Mouse (Mus musculus): ENCODE measurements around the gene Nrg4.
"Not testable (repeated sequence)": the region's sequence is repeated elsewhere in the genome, so short reads cannot be mapped to it uniquely, and the experiment has no call there.

Nrg4 gene

DNA sequence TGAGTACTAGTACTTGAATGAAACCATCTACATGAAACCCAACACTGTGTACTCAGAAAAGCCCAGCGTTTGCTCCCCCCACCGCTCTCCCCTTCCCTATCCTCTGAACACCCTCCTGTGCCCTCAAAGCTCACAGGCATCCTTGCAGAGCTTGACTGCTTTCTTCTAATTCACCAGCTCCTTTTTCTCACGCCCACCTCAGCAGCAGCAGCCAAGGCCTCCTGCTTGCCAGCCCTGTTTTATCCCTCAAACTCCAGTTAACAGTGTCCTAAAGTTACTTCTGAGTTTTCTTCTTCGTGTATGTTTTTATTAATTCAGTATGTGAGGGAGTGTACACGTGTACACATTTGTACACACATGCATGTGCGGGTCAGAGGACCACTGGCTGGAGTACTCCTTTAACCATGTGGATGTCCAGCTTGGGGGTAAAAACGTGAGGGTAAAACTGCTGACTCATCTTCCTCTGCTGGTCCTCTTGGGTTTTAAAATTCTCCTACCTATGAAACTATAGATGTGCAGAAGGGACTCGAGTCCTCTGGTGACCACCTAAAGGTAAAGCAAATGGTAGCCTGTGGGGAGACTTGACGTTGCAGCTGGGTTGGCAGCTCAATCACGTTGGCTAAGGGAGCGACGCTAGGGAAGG, 12.9 kb downstream of the Nrg4 start:
- no peak for DNase-seq

DNA sequence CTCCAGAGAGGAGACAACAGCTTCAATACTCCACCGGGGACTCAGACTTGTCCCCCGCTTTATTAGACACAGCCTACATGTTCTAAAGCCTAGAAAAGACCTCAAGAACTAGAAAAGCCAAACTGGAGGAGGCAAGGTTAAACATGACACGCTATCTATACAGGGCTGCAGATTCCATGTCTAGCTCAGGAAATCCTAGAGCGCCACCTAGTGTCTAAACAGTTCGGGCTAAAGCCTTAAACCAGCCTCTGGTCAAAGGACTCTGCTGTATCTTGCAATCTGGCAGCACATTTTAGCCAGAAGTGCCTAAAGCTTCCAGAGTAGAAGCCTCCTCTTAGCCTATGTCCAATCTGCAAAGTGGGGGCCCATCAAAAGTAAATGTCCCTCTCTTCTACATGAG, 15.1 kb downstream of the Nrg4 start:
- DNase-seq, result peak; percentile 6 to 9

DNA sequence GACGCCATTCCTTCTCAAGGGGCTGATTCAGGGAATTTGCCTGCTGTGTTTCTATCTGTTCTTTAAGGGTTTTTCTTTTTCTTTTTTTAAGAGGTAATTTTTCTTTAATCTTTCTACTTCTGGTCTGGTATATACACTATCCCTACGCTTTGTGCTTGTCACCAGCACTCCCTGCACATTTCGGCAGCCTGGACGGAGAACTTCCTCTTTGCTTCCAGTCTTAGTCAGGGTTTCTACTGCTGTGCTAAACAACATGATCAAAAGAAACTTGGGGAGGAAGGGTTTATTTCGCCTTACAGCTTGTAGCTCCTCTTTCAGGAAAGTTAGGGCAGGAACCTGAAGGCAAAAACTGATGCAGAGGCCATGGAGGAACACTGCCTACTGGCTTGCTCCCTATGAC, 18.2 kb downstream of the Nrg4 start:
- no peak for DNase-seq

DNA sequence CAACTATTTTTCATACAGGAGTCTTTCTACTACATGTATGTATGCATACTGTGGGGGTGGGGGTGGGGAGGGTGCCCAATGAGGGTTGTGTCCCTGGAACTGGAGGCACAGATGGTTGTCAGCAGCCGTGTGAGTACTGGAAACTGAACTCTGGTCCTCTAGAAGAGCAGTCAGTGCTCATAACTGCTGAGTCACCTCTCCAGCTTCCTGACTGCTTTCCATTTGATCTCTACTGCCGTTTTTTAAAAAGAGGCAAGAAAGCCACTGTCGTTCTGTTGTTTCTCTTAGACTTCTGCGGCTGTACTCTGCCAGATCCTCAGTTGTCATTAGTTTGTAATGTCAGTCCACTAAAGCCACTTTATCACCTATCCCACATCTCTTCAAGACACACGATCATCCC, 19.1 kb downstream of the Nrg4 start:
- no peak for DNase-seq

DNA sequence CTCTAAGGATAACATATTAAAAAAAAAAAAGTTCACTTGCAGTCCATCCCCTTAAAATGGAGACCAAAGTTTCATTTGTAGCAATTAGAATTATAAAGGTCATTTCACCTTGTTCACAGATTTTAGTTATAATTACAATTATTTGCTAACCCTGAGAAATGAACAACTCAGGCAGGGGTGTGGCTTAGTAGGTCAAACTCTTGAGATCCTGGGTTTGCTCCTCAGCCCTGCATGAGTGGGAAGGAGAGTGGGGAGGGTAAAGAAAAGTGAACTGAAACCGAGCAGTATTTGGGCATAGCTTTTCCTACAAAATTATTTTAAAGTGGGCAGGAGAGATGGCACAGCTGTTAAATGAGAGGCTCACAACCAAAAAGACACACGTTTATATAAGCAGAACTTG, 19.6 kb downstream of the Nrg4 start:
- DNase-seq, result no peak

DNA sequence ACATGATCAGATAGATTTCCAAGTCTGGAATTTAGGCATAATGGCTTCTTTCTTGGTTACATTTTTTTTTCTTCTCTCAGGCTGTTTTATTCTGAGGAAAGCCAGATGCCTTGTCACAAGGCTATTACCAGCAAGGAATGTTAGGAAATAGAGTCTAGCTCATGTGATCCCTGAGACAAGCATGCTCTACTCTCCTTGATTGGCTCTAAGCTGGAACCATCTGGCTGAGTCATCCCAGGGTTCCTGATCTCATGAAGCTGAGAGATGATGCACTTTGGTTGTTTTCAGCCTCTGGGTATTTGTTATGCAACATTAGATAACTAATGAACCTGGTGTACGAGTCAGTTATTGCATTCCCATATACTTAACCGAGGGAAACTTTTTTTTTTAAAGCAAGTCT, 30.4 kb downstream of the Nrg4 start:
- no peak for DNase-seq

DNA sequence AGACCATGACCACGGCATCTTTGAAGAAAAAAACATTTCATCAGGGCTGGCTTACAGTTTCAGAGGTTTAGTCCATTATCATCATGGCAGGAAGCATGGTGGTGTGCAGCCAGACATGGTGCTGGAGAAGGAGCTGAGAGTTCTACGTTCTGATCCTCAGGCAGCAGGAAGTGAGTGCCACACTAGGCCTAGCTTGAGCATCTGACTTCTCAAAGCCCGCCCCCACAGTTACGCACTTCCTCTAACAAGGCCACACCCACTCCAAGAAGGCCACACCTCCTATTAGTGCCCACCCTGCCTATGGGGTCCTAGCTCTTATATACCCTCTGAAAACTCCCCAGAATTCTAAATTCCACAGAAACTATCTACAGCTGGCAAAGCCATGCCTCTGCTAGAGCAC, 34.7 kb downstream of the Nrg4 start:
- DNase-seq, result no peak

DNA sequence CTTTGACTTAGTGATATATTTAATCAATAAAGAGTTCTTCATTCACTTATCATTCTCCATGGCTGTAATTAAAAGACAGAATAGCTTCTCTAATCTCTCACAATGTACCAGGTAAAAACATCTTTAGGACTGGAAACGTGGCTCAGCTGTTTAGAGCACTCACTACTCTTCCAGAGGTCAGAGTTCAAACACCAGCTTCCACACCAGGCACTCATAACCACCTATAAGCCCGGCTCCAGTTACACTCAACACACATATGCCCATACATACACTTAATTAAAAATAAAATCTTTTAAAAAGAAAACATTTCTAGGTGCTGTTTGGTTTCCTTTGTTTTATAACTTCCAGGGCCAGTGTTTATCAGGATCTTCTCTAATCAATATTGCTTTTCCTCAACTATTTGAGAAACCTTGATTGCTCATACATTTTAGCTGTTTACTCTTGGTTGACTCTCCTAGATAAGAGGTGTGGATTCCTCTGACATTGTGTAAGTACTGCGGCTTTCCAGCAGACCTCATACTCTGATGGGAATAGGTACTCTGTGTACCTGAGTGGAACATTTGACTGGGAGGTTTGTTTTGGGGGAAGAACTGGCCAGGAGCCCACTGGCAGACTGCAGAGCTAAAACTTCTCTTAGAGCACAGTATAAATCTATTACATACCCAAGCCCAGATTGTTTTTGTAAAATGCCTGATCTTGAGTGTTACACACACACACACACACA, 37.0 kb downstream of the Nrg4 start:
- no peak for DNase-seq

DNA sequence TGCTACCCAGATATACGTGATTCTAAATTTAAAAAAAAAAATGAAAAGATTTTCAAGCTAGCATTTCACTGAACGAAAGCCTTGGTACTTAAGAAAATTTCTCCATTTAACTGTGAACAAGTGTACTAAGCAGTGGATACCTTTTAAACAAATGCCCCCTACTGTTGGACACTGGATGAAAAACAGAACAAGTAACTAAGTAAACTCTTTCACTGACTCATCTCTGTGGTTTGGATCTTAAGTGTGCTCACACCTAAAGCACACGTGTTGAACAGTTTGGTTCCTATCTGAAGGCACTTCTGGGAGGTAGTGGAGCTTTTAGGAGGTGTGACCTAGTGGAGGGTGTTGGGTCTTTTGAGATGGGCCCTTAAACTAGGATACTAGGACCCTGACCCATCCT, 41.4 kb downstream of the Nrg4 start:
- DNase-seq, result no peak

DNA sequence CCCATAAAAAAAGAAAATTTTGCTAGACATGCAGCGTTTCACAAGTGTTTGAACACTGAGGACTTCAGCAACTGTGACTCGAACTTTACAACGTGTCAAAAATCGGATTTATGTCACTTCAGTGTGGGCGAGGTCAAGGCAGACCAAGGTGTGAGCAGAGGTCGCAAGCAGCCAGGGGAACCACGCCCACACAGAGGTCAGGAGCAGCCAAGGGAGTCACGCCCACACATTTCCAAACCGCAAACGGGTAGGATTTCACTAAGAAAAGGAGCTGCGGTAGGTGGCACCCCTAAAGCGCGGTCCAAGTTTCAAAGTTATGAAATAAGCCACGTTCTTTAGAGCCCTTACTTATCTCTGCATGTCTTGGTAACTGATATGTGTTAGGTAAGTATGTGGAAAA, 43.1 kb downstream of the Nrg4 start:
- peak; percentile 11 to 12 for DNase-seq

DNA sequence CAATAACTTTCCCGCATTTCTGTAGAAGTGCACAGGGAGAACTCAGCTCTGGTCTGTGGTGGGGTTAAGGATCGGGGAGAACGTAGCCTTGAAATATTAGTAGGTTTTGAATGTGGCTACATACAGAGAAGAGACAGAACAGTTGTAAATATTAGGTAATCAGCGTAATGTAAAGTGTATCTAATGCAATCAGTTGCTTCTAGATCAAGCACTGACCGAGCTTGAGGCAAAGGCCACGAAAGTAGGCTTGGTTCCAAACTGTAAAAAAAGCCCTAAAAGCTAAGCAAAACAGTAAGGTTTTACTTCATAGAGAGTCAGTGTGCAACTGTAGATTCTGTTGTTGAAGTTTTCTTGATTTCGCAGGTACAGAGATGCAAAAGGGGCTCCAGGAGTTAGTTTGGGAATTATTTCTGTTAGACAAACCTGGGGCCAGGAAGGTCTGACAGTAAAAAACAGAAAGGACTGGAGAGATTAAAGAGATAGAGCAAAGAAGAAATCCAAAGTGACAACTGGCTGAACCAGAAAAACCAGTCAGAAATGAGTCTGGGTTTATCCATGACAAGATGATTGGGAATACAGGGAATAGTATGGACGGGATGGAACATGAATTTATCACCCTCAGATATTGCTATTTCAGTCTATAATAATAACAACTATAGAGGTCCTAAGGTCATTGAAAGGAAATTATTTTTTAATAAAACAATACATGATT, 47.4 kb downstream of the Nrg4 start:
- no peak for DNase-seq

DNA sequence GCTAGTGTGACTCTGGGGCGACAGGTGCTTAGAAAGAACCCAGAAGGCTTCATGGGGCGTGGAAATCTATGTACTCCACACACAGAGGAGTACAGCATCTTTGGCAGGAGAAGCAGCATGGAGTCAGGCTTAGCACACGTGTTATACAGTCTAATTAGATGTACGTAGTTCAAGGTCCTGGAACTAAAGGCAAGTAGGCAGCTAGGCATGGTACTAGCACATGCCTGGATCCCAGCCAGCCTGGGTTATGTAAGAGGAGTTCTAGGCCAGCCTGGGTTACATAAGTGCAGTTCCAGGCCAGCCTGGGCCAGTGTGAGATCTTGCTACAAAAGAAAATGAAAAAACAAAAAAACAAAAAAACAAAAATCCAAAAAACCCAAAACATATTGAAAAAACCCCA, 49.1 kb downstream of the Nrg4 start:
- DNase-seq, result no peak

DNA sequence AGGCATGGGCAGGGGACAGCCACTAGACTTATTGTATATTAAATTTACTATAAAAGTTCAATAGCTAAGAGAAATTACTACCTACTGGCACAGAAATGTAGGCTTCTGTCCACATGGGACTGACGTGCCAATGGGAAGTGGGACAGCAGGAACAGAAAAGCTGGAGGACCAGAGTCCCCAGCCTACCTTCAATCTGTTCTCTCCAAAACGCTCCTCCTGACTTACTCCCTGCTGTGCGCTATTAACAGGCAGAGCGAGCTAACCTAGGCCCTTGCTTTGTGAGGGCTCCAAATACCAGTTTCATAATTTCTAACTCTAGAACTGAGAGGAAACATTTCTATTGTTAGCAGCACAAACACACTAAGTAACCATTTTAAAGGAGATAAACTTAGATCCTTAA, 52.7 kb downstream of the Nrg4 start:
- DNase-seq, result no peak

DNA sequence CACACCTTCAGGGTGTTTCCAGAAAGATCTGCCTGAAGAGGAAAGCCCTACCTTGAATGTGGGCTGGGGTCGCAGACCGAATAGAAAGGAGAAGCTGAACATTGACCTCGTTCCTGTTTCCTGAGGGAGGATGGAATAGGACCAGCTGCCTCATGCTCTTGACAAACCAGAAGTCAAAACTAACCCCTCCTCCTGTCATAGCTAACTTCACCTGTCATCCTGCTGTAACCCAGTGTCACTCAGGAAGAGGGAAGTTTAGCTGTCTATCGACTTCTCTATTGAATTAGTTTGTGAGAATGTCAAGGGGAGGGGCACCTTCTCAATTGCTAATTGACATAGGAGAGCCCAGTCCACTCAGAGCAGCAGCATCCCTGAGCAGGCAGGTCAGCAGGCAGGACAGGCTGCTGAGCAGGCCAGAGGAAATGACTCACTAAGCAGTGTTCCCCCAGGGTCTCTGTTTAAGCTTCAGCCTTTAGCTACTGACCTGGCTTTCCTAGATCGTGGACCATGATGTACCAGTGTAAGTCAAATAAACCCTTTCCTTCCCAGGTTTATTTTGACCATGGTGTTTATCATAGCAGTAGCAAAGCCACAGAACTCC, 54.6 kb downstream of the Nrg4 start:
- DNase-seq, result no peak

DNA sequence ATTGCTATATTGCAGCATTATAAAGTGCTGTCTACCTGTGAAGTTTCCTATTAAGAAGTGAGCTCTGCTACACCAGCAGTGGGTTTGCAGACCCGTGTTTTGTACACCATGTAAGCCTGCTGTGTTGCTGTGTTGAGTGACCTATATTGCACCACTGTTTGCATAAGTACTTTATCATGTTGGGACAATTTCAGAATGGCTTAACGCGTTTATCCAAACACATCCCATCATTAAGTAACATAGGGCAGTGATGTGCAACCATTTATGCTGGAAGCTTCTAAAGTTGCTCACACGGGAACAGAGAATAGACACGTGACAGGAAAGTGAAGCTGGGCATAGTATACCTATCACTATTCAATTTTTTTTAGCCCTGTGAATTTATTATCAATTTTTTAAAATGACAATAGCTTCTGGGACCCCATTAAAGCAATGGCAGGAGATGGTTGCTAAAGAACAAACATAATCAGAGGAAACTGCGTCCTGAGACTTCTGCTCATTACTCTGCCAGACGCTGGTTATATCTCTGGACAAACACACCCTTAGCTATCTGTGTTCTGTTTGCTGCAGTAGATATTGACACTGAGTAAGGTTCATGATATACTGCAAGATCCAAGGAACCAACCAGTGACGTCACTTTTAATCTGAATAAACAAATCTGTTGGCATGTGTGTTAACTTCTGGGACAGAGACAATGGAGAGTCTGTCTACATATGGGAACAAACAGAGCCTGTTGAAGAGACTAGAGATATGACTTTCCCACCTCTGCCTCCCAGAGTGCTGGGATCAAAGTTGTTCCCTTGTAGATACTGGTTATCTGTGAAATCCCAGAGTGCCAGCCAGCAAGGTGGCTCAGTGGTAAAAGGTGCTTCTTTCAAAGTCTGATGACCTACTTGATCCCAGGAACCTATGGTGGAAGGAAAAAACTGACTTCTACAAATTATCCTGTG, 62.0 kb downstream of the Nrg4 start:
- DNase-seq, result no peak

DNA sequence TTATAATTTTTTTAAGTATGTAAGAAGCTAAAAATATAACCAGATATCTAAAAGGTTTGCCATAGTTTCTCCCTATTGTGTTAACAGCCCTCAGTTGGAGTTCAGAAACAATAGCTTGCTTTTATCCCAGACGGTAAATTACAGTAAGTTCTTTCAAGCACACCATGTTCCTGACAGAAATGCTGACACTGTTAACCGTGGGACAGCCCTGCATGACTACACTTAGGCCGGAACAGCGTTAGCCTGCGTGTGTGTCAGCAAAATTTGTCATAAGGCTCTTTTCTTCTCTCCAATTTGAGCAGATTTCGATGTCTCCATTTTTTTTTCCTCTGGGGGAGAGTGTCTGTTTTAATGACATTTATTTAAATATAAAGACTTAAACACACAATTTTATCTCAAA, 66.9 kb downstream of the Nrg4 start:
- DNase-seq, result no peak

DNA sequence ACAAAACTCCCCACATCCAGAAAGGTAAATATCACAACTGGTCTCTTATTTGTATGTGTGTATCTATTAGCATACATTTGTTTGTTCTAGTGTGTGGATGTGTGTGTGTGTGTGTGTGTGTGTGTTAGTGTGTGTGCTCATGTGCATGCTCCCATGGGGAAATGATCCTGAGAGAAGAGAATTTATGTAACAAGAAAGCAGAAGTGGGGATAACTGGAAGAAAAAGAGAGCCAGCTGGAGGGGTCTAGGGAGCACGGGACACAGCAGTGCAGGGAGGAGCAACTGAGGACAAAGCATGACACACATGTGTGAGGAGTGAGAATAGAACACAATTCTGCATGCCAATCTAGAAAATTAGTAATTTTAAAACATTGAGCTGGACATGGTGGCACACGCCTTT, 69.5 kb downstream of the Nrg4 start:
- DNase-seq, result no peak

DNA sequence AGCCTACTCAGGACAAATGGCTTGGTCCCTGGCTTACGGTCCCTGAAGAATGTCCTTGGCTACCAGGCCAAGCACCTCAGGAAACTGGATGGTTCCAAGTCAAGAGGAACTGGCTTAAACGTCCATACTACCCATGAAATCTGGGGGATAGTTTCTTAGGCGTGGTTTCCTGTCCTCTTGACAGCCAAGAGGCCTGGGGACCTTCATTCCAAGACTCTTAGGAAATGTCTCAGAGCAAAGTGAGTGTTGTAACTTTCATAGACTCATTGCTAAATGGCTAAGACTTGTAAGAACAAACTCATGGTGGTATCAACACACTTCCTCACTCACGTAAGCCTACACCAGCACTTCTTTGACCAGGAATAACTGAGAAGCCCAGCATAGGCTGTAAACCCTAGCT, 71.0 kb downstream of the Nrg4 start:
- no peak for DNase-seq

DNA sequence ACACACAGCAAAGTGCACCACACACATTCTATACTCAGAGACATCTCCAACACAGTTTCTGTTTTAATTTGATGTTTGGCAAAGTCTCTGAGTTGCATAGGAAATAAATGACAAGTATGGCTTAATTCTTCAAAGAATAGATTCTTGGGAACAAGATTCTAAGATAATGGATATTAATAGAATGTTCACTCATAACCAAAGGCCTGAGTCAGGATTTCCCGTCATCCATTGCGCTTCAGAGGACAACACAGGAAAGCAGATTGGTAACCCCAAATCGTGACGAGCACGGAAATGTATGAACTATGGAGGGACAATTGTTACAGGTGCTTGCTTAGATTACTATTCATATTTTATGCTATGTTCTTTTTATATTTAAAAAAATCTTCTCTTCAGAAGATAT, 71.6 kb downstream of the Nrg4 start:
- no peak for DNase-seq

DNA sequence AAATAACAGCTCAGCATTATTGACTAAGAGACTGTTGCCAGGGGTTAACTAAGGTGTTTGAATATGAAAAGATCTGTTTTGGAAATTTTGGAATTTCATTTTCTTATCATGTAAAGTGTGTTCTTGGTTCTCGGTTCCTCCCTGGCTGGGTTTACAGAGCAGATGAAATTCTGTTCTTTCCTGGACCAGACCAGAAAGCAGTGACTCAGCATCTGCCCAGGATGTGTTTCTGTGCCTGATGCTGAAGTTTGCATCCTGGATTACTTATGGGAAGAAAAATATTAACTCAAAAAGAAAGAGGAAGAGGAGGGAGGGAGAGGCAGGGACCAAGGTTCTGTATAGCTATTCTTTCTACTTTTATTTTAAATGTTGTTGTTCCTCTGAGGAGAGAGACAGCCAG, 72.8 kb downstream of the Nrg4 start:
- no peak for DNase-seq

DNA sequence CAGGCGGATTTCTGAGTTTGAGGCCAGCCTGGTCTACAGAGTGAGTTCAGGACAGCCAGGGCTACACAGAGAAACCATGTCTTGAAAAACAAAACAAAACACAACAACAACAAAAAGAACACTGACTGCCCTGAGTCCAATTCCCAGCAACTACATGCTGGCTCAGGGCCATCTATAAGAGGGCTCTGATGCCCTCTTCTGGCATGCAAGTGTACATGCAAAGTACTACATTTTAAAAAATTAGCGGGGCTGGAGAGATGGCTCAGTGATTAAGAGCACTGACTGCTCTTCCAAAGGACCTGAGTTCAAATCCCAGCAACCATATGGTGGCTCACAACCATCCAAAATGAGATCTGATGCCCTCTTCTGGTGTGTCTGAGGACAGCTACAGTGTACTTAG, 74.5 kb downstream of the Nrg4 start:
- not testable (repeated sequence) for DNase-seq

DNA sequence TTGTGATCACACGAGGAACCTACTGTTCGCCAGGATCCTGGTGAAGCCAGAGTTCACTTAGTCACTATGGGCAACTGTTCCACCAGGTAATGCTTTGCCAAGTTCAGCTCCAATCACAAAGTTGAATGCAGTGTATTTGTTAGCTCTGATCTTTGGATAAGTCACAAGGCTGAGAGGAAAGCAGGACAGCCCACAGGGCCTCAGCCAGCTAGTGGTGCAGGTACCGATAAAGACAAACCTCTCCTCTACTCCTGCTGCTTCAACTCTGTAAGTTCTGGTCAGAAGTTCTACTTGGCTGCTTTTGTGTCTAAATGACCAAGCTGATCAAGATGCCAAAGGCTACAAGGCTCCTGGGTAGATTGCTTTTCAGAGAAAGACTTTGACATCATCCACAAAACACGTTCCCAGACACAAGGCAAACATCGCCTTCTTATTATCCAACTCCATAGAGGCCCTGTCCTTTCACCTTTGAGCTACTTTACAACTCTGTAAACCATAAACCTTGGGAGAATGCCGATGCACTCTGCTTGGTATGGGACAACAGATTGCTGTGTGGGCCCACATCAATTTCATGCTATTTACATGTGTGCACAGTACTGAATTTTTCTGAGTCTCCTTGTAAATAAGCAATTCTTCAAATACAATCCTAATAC, 75.9 kb downstream of the Nrg4 start:
- no peak for DNase-seq
